Mouse (Mus musculus) adrenal gland, postnatal 25 days (tissue): Measurements from ENCODE around the gene Cdc42bpa. TPM values are rescaled to one million over a fixed set of nuclear protein-coding genes. Genes with fewer than 3 reads are reported as not detected.
A peak's percentile ranks its signal among the peaks of the same experiment; 100 is the strongest.

Source experiments
- DNase-seq: peaks from one replicate; pipeline ENCODE4 v3.0.0; 2021; ENCODE audit warnings: mixed read lengths
- total RNA-seq: library from RNA; stranded (reverse); gene quantifications from 2 replicates; pipeline ENCODE4 v1.2.3, GENCODE M21; 2021

Gene Cdc42bpa
- total RNA-seq, 1 experiment from 2014 or later, result 58.2 TPM

DNA sequence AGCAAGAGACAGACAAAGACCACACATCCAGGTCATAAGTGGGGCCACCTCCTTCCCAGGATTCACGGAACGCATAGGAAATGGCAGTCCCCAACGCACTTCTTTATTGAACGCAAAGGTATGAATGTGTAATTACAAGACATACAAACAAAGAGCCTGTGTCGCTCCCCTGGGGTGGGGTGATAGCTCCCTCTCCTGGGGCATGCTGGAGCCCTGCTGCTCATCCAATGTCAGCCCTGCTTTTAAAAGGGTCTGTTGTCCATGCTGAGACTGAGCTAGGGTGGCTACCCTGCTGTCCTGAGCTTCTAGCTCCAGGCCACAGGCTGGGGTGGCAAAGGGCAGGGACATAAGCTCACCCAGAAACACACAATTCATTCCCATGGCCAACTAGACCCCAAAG is 206.3 kb downstream of the Cdc42bpa start:
- no peak for DNase-seq

DNA sequence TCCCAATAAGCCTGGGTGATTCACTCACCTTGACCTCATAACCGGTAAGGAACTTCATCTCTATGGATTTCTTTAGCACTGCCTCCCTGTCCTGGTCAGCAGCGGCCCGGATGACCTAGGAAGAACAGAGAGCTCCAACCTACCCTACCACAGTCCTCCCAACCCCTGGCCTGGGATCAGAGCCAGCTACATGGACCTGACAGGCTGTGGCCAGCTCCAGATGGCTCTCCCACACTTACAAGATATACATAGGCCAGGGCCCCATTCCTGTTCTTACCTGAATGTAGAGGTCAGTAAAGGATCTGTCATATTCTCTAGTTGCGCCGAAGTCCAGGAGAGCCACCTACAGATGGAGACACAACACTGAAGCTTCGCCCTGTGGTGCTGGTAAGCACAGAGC is 208.0 kb downstream of the Cdc42bpa start:
- DNase-seq, result no peak

DNA sequence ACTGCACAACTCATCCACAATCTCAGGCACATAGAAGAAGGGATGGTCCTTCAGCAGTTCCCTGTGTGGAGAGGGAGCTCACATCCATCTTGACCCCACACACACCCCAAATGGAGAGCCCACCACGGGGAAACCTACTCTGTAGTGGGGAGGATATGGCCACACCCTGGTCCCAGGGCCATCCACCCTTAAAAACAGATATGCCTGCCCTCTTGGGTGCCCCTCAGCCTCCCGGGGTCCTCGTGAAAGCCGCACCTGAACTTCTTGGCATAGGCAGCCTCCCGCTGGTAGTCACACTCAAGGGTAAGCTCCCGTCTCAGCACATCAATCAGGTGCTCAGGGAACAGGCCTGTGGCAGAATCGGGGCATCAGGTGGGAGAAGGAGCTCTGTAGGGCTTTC is 208.9 kb downstream of the Cdc42bpa start:
- no peak for DNase-seq

DNA sequence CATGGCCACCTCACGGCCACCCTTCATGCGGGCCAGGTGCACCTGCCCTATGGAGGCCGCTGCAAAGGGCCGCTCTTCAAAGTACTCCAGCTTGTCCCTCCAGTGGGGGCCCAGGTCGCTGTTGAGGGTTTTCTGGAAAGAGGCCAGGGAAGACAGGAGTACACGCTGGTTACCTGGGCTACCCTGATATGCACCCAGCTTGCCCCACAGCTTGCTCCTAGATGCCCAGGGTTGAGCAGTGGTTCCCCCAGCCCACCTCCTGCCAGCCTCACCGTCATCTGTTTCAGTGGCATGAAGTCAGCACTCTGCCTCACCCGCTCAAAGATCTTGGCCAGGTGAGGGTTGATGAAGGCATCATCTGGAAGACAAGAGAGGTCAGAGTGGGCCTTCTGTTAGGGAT is 209.8 kb downstream of the Cdc42bpa start:
- no peak for DNase-seq

DNA sequence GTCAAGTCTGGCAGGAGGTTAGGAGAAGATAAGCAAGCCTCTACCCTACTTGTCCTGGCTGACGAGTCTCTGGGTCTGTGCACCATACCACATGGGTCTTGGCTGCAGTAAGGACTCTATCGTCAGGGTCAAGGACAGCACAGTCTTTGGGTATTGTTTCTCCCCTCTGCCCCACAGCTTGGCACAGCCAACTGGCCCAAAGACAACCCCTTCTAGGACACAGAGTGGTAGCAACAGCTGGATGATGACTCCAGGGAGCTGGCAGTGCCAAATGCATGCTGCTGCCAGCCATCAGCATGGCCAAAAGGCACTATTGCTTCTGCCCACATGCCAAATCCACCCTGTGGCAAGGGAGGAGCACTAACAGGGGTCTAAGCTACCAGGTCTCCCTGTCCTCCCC is 211.6 kb downstream of the Cdc42bpa start:
- DNase-seq, result peak; percentile 45

DNA sequence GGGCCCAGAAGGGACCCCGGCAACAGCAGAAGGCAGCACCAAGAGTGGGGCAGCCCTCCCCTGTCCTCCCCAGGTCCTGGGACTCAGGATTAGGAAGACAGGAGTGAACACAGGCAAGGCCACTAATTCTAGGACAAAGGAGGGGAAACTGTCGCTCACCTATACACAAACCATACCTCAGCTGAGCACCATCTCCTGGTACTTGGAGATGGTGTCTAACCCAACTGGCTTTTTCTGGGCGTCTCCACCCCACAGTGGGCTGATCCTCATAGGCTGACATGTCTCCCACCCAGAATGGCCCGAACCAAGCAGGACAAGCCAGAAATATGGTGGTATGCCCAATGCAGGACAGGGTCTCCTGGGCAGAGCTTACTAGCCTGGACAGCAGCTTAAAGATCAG is 212.3 kb downstream of the Cdc42bpa start:
- no peak for DNase-seq

DNA sequence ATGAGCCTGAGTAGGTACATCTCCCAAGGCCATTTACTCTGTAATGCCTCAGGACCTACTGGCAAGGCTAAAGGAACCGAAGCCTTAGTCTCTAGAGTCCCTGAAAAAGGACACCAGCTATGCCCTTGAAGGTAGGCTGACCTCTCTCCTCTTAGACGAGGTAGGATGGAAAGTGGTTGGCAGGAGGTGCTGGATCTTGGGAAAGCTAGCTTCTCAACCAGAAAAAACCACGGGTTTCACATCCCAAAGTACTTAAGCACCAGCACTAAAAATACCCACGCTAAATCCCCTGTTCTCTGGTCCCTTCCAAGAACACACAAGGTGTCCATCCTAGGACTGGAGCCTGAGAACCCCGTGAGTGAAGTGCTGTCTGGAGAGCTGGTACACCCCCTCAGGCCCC is 212.7 kb downstream of the Cdc42bpa start:
- no peak for DNase-seq

DNA sequence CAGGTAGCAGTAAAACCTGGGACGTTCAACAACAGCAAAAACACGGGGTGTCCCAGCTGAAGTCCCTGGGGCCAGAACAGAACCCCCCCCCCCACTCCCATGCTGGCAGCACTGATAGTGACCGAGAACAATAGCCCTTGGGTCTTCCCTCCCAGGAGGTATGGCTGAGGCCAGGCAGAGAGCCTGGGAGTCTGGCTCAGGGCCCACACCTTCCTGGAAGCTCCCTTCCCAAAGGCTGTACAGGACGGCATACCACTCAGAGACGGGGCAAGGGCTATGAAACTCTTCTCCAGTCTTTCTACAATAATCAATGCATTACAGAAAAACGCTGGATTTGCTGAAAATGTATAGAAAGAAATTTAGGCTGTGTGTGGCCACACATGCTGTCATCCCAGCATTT is 214.4 kb downstream of the Cdc42bpa start:
- DNase-seq, result no peak

DNA sequence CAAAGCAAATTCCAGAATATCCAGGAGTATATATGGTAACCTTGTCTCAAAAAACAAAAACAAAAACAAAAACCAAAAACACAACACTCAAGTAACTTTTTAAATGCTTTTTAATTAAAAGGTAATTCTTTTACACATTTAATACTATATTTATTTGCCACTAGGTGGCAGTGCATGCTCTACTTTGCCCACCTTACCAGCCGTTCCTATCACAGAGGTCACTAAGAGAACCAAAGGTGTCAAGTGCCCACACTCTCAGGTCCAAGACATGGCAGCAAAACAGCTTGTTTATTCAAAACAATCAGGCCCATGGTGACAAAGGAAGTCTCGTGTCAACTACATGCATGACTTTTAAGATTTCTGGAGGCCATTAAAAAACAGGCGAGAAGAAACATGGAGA is 214.9 kb downstream of the Cdc42bpa start:
- no peak for DNase-seq

DNA sequence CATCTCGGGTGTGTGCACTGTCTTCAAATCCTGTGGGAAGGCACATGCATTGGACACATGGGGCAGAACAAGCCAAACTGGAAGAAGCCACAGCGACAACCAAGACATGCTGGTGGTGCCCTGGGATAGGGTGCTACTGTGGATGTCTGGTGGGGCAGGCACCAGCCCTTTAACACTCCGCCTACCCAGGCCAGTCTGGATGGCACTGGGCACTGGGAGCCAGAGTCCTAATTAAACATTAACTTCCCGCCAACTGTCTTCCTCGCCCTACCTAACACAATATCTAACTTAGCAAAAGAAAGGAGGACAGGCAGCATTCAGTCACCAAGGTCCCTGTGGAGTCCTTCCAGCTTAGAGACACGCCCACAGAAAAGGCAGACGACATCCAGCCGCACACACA is 215.4 kb downstream of the Cdc42bpa start:
- DNase-seq, result no peak

DNA sequence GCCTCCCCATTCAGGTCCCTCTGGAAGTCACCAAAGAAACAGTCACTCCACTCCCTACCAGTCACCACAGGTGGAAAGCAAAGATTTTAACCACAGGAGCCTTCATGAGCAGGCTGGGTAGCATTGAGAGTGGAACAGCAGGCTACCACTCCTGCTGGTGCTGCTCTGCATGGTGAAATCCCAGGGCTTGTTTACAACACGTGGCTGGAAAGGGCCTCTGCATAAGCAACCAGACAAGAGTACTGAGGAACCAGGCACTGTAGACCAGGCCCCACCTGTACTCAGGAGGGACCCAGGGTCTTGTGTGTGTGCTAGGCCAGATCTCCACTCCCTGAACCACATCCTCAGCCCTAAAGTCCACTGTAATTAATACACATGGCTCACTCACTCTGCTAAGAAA is 216.5 kb downstream of the Cdc42bpa start:
- no peak for DNase-seq

DNA sequence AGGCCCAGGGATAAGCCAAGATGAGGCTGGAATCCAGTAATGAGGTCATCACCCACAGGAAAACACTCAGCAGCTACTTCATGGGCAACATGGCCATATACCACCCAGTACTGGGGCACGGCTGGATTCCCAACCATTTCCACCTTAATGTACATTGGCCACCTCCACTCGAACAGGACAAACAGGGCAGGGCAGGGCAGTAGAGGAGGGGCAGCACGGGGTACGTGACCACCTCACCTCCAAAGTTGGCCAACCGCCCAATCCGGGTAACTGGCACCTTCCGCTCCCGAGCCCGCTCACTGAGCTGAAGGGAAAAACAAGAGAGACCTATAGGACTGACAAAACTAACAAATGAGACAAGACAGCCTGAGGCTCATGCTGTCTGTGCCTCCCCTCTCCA is 218.1 kb downstream of the Cdc42bpa start:
- no peak for DNase-seq

DNA sequence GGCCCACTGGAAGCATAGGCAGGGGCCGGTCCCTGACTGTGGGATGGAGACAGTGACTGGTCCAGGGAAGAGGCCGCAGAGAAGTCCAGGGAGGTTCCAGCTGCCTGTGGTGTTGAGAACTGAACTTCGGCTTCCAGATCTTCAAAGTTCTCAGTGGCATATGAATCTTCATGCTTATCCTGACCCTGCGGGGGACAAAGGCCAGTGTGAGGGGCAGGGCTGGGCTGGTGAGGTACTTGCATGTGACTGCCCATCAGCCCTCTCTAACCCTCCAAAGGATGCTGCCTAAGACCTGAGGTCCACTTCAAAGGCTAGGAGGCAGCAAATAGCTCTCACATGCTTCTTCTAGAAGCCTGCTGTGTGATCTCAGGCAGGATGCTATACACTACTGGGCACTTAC is 218.8 kb downstream of the Cdc42bpa start:
- no peak for DNase-seq

DNA sequence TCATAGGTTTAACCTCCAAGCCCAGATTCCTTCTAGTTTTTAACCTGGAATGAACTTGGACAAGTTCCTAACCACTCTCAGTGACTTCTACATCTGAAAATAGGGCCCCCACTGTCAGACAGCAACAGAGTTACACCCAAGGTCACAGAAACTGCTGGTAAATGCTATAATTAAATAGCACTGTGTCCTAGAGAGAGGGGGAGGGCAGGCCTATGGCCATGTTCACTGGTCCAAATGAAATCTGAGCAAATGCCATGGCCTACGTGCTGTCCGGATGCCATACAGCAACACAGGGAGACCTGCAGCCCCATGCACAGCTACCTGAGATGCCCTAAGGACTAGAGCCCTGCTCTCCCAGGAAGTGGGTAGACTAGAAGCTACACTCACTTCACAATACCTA is 219.6 kb downstream of the Cdc42bpa start:
- DNase-seq, result no peak

DNA sequence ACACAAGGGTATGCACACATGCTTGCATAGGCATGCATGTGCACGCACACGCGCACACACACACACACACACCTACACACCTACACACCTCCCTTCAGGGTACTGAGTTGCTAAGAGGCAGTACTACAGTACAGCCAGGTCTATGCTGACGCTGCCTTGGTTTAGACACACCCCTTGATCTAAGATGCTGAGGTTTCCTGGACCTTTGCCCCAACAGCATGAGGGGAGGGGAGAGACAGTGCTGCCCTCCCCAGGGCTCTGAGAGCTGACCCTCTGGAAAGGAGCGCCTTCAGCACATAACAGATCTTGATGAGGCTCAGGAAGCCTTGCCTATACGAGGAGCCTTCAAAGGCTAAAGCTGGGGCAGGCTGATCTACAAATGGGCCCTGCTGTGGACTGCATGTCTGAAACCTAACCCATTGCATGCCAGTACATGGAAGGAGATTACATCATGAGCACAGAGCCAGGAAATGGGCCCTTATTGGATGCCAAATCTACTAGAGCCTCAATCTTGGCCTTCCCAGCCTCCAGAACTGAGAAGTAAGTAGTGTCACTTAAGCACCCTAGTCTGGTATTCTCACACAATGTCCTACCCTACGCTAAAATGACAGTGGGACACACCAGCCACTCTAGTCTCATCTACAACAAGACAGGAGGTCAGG is 221.2 kb downstream of the Cdc42bpa start:
- no peak for DNase-seq

DNA sequence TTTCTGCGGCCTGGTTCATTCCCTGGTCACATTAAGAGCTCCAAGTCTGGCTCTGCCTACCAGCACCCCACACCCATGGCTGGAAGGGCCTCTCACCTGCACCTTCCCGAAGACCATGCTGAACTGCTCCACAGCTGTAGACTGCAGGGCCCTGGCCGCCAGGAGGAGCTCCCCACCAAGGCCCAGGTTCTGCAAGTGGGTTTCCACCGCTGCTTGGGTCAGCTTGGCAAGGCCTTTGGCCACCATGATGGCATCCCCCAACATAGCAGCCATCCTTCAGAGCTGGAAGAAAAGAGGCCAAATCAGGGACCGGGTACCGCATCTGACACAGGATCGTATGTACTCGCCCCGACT is 221.7 kb downstream of the Cdc42bpa start:
- no peak for DNase-seq

DNA sequence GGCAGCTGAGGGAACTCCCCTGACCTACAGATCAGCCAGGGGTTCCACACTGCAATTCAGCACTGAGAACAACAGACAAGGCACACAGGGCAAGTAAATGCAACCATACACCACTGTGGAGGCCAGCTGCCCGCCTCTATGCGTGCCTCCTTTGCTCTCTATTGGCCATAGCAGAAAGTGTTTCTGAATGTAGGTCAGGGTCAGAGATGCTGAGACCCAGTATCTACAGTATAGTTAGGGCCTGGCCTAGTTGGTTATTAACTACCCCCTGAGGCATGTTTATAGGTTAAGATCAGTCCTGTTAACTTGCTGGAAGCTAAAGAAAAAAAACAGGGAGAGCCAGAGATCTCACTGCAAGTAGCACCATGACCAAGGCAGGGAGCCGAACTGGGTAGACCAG is 222.5 kb downstream of the Cdc42bpa start:
- DNase-seq, result no peak

DNA sequence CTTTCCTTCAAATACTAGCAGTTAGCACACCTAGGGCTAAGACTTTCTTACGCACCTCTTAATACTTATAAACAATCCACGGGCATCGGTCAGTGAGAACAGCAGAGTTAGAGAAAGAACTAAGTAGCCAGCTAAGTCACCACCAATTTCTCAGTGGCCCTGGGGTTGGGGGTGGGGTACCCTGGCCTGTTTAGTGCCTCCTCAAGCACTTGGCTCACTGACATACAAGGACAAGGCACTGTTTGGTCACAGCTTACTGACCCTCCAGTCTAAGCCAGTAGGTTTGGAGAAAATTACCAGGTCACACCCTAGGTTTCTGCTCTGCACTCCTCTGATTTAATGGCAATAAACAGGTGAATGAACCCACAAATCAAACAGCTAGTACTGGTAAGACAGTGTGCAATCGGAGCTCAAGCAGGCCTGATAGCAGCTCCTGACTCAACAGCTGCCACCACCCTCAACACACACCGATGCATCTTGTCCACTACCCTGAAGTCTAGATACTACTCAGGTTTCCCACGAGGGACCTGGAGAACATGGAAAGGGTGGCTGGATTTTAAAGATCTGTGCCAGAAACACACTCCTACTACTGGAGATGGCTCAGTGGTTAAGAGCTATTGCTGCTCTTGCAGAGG is 223.4 kb downstream of the Cdc42bpa start:
- DNase-seq, result no peak

DNA sequence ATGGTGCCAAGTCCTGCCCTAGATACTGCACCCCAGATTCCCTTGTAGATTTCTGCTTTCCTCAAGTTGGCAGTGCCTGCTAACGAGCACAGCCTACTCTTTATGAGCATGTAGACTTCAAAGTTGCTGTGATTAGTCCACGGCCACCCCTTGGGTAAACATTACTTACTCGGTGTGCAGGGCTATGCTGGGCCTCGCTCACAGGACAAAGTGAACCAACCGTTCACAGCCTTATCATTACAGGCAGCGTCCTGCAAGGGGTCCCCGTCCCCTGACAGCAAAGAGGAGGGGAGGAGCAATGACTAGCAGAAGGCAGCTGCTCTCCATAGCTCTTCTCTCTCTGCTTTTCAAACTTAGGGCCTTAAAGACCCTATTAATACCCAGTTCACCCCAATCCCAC is 224.5 kb downstream of the Cdc42bpa start:
- no peak for DNase-seq

DNA sequence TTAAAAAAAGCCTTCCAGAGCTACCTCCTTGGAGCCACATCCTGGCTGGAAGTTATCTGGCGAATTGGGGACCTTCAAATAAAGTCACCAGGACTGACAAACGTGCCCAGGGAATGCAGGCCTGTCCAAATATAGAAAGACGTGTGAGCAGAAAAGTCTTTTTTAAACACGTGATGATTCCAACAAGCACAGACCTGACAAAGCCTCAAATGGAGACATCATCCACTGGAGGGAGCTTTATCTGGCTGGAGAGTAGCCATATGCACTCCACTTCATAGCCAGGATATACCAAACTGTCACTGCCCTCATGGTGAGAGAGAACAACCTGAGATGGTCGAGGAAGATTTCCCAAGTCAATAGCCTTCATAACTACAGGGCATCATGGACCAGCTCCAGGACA is 225.6 kb downstream of the Cdc42bpa start:
- DNase-seq, result no peak

DNA sequence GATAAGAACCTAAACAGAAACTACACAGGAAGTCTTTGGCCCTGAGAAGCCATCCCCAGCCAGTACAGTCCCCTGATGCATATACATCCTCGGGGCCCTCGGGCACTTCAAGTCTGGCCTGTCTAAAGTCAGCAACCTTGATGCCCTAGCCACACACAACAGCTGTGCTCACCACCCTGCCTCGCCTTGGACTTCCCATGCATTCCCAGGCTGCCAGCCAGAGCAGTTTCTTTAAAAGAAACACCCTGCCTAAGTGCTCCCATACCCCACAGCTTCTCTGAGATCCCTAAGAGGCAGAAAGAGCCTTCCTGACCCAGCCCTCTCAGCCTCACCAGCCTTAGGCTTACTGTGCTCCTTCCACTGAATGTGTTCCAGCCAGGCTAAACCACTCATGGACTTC is 226.1 kb downstream of the Cdc42bpa start:
- no peak for DNase-seq

DNA sequence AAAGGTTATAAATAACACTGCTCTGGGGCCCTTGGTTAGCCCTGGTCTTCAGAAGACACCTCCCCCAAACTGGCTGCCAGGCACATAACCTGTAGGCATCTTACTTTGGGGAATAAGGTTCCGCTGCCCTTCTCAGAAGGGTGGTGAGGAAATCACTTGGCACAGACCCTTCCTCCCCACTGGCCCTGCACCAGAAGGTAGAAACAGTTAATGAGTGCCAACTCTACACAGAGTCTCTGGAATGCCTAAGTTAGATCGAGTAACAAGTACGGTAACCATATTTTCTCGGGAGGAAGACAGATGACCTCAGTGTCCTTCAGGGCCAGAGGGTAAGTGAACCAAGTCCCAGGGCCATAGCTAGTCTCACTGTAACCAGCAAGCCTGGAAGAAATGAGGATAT is 228.7 kb downstream of the Cdc42bpa start:
- DNase-seq, result peak; percentile 38

DNA sequence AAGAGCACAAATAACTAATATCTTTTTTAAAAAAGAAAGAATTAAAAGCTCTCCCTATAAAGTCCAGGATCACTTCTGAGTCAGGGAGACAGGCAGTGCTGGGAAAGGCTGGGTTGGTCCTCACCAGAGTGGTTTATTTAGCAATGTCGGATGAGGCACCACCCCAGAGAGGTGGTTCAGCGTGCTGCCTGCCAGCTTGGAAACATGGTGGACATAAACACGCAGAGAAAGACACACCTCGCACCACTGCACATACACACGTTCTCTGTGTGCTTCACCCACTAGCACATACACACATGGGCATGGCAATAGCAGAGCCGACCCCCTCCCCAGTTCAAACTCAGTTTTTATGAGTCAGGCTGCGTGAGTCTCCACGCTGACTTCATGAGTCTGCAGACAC is 230.8 kb downstream of the Cdc42bpa start:
- DNase-seq, result no peak

DNA sequence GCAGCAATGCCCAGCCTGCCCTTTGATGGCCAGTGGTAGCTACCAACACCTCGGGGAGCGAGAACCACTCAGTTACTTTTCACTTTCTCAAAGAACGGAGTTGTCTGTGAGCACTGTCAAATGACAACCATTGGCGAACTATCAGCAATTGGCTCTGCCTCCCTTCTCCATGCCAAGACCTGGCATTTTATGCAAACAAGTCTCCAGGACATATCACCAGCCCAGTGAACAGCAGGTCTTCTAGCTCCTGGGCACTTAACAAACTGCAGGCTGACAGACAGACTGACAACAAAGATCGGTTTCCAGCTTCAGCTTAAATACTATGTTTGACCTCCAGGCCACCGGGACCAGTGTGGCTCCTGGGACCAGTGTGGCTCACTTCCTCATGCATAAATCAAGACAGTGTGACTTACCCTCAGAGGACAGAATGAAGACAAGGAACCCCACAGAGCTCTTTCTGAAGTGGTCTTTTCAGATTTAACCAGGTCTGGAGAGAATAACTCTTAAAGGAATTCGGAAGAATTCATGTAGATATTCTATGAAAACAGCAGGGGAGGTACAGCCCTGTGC is 231.5 kb downstream of the Cdc42bpa start:
- DNase-seq, result no peak
